Mouse (Mus musculus): ENCODE measurements around the gene Tbc1d4.

- TF ChIP-seq CTCF (IDR thresholded peaks at IDR 0.05; ENCODE audit: borderline replicate concordance, extremely low read depth, insufficient read depth, insufficient read length) (no peak), POLR2A (IDR thresholded peaks at IDR 0.05; ENCODE audit: borderline replicate concordance, extremely low read depth, insufficient read depth, insufficient read length, poor library complexity, severe bottlenecking) (no peak)
These were observed 122.4 kb downstream of the Tbc1d4 start for GRCm38 (mm10) chr14:101486550-101486949.

Measured in brain, embryonic 14.5 days (tissue).